Mouse (Mus musculus) liver, embryonic 11.5 days (tissue): Measurements from ENCODE around the gene Aup1. TPM values are rescaled to one million over a fixed set of nuclear protein-coding genes. Genes with fewer than 3 reads are reported as not detected.

Source experiments
- ATAC-seq: fragments of 200-750 bp; cut with Nextera tagmentation; replicated peaks from 2 replicates; pipeline ENCODE4 v1.8.0; 2017; ENCODE audit warnings: moderate number of reproducible peaks, mild to moderate bottlenecking, moderate TSS enrichment, moderate library complexity; ENCODE audit not compliant: low FRiP score
- DNase-seq: peaks from one replicate; pipeline ENCODE4 v3.0.0-alpha.2; 2017; ENCODE audit warnings: low spot score
- H3K27ac ChIP-seq: fragments of 300-500 bp; sonication (generic); 2 replicates; pipeline ENCODE4 v1.5.1; 2014; ENCODE audit warnings: mild to moderate bottlenecking, low read depth, low read length, control low read depth
- H3K27me3 ChIP-seq: fragments of 300-500 bp; sonication (generic); replicated peaks from 2 replicates; pipeline ENCODE4 v1.6.1; 2014; ENCODE audit warnings: low read length, mixed read lengths; ENCODE audit not compliant: control insufficient read depth, insufficient read depth
- H3K36me3 ChIP-seq: fragments of 300-500 bp; sonication (generic); 2 replicates; pipeline ENCODE4 v1.6.1; 2014; ENCODE audit warnings: mild to moderate bottlenecking, low read length, moderate library complexity, mixed read lengths; ENCODE audit not compliant: control insufficient read depth, insufficient read depth
- H3K4me1 ChIP-seq: fragments of 300-500 bp; sonication (generic); replicated peaks from 2 replicates; pipeline ENCODE4 v1.6.1; 2014; ENCODE audit warnings: low read length, mixed read lengths; ENCODE audit not compliant: control insufficient read depth, insufficient read depth
- H3K4me2 ChIP-seq: fragments of 300-500 bp; sonication (generic); 2 replicates; pipeline ENCODE4 v1.6.1; 2014; ENCODE audit warnings: mild to moderate bottlenecking, control low read depth, moderate library complexity
- H3K4me3 ChIP-seq: fragments of 300-500 bp; sonication (generic); 2 replicates; pipeline ENCODE4 v1.5.1; 2014; ENCODE audit warnings: low read depth, low read length, control low read depth
- H3K9ac ChIP-seq: fragments of 300-500 bp; sonication (generic); 2 replicates; pipeline ENCODE4 v1.6.1; 2014; ENCODE audit warnings: low read depth, low read length, control low read depth
- H3K9me3 ChIP-seq: fragments of 300-500 bp; sonication (generic); 2 replicates; pipeline ENCODE4 v1.6.1; 2016; ENCODE audit warnings: low read length, inconsistent platforms, mixed read lengths; ENCODE audit not compliant: control insufficient read depth
- WGBS: fragments of 180-500 bp; shearing (Covaris S2); extraction: QIAGEN DNeasy Blood & Tissue Kit; methylation state at CpG from one replicate; pipeline ENCODE4 v1.1.7; 2014; 5-methylcytosine and 5-hydroxymethylcytosine counted together
- polyA plus RNA-seq: library from polyadenylated mRNA; unstranded; fragments of >200 nt; fragmentation: Nextera tagmentation; extraction: Ambion mirVana; gene quantifications from 2 replicates; pipeline ENCODE4 v1.2.1, GENCODE M21; 2014

Aup1 gene
- polyA plus RNA-seq, 1 experiment from 2014 or later, result 230 TPM

DNA sequence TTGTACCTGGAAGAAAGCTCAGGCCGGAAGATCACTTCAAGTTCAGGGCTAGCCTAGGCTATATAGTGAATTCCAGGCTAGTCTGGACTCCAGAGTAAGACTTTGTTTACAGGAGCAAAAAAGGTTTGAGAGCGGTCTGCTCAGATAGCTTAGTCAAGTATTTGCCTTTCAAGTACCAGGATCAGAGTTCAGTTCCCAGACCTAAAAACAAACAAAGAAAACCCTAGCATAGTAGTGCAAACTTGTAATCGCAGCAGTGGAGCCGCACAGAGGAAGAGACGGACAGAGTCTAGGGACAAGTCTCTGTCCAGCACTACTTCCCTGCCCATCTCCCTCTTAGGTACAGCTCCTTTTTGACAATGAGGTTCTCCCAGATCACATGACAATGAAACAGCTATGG, 25.9 kb downstream of the Aup1 start:
- 88% methylated on average over 5 of the region's 5 CpGs for WGBS
- H3K9me3 ChIP-seq, result no peaks in the 10 kb centered on the region
- no peak overlapping the region for H3K27ac ChIP-seq
- ATAC-seq (no peak), DNase-seq (no peak)
- H3K9ac ChIP-seq, result no peak overlapping the region
- no peak overlapping the region for H3K4me3 ChIP-seq
- H3K4me1 ChIP-seq, result peaks cover 5% of the 10 kb centered on the region
- no peak overlapping the region for H3K4me2 ChIP-seq
- peaks cover 12% of the 10 kb centered on the region; the same call in 1 of the 2 replicates for H3K36me3 ChIP-seq
- H3K27me3 ChIP-seq, result peaks cover 42% of the 10 kb centered on the region

DNA sequence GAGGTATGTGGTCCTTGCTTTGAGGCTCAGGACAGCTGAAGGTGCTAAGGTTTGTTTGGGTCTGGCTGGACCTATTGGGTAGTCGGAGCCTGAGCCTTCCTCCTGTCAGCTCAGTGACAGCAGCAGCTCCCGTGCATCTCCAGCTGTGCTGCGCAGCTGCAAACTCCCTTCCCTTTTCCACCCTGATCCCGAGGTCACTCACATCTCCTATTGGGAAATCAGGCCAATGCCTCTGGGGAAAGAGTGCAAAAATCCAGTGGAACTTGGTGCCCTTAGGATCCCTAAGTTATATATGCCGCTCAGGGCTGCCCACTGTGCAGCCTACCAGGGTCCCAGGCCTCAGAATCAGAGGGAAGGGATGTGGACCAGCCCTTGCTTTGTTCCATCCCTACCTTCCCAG, 29.2 kb downstream of the Aup1 start:
- Histone ChIP-seq H3K9ac (no peak overlapping the region), H3K9me3 (no peaks in the 10 kb centered on the region), H3K36me3 (peaks cover 12% of the 10 kb centered on the region; the same call in 1 of the 2 replicates), H3K4me3 (no peak overlapping the region), H3K27ac (no peak overlapping the region), H3K4me2 (no peak overlapping the region), H3K4me1 (peaks cover 11% of the 10 kb centered on the region), H3K27me3 (peaks cover 64% of the 10 kb centered on the region)
- 19% methylated on average over 5 of the region's 5 CpGs for WGBS
- DNase-seq (no peak), ATAC-seq (no peak)

DNA sequence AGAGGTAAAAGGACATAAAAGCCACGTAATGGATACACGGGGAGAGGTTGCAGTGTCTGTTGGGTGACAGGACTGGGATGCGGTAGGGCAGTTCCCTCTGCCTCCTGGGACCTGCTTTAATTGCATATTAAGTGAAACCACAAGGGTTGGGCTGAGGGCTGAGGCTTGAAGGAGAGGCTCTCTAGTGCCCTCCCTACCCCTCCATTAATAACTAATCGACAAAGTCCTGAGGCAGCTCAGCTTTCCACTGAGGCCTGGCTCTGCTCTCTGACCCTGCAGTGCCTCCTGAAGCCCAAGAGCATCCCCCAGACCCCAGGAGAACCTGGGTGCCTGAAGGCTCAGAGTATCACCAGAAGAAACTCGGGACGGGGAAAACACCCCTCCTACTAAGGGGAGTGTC, 30.2 kb downstream of the Aup1 start:
- Histone ChIP-seq H3K36me3 (peaks cover 12% of the 10 kb centered on the region; the same call in 1 of the 2 replicates), H3K4me2 (no peak overlapping the region), H3K4me1 (peaks cover 6% of the 10 kb centered on the region; the same call in 1 of the 2 replicates), H3K9ac (no peak overlapping the region), H3K27ac (no peak overlapping the region), H3K27me3 (peaks cover 72% of the 10 kb centered on the region), H3K4me3 (no peak overlapping the region), H3K9me3 (no peaks in the 10 kb centered on the region)
- no peak for ATAC-seq
- WGBS, result 20% methylated on average over 6 of the region's 6 CpGs
- DNase-seq, result no peak

DNA sequence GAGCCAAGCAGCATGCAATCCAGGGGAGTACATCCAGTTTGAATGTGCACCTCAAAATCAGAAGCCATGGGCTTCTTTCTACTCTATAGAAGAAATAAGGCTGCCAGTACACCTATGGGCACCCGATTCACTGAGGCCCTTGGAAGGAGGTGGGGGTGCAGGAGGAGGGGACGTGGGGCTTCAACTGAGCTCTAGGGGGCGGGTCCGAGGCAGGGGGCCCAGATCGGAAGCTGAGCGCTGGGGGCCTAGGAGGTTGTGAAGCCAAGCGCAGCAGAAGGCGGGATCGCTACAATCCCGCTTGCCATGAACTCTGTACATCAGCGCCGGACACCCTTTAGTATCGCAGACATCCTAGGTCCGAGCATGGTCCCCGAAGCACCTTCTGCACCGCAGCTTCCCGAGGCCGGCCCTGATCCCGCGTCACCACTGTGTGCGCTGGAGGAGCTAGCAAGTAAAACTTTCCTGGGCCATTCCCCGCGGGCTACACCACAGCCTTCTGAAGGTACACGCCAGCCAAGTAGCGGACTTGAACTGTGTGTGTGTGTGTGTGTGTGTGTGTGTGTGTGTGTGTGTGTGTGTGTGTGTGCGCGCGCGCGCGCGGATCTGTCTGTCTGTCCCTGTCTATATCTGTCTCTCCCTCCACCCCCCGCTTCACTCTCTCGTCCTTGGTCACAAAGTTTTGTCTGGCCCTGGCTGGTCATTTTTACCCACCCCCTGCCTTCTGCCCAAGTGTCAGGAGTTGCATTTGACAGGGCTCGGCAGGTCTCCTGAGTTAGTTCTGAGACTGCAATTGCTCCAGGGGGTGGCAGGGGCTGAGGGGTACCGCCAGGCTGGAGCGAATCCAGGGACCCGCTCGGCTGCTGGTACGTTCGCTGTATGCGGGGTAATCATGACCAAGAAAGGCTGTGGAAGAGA, 32.1 kb downstream of the Aup1 start, which contains the start of gene Lbx2:
TSS of gene Lbx2 (plus strand) at position 247 of the 915 bp plus-strand sequence.
- H3K4me3 ChIP-seq, result peak within 1 kb of the TSS; percentile 30
- DNase-seq (no peak), ATAC-seq (no peak)
- H3K27me3 ChIP-seq, result peaks cover 85% of the 10 kb centered on the region
- H3K27ac ChIP-seq, result no peak within 1 kb of the TSS
- peaks cover 7% of the 10 kb centered on the region; the same call in 1 of the 2 replicates for H3K36me3 ChIP-seq
- no peak within 1 kb of the TSS for H3K9ac ChIP-seq
- peak within 1 kb of the TSS; percentile 55 for H3K4me2 ChIP-seq
- peaks cover 6% of the 10 kb centered on the region; the same call in 1 of the 2 replicates for H3K4me1 ChIP-seq
- WGBS, result 4% methylated on average over 41 of the region's 42 CpGs
- H3K9me3 ChIP-seq, result no peaks in the 10 kb centered on the region

DNA sequence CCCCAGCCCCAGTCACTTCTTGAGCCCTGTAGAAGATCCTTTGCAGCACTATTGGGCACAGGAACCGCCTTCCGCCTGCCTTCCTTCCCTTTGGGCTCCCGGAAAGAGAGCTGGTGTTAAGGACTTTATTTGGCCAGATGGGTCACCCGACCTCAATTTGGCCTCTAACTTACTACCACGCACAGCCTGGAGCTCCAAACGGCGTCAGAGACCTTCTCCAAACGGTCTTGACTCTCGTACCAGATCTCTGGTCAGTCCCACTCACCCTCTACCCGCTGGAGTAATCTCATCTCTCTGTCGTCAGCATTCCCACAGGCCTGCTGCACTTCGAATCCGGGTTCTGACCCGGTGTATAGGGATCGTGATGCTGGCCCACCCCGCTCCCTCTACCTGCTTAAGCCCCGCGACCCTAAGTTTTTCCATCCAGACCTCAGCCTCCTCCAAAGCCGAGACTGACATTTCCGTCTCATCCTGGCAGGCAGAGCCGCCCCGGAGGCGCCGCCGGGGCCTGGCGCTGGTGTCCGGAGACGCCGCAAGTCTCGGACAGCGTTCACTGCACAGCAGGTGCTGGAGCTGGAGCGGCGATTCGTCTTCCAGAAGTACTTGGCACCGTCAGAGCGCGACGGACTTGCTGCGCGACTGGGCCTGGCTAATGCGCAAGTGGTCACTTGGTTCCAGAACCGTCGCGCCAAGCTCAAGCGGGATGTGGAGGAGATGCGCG, 33.0 kb downstream of the Aup1 start:
- no peak for DNase-seq
- WGBS, result 3% methylated on average over 47 of the region's 47 CpGs

DNA sequence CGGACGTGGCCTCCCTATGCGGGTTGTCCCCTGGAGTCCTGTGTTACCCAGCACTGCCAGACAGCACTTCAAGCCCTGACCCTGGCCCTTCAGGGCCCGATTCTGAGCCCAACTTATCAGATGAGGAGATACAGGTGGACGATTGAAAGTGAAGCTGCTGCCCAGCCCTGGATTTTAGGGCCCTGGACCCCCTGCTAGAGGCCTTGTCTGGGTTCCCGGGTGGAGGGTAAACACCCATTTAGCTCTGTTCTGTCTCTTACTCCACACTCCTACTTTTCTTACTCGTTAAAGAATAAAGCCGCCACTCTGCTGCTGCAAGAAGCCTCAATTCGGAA, 33.6 kb downstream of the Aup1 start:
- H3K4me3 ChIP-seq, result peak overlapping the region; percentile 30
- H3K36me3 ChIP-seq, result no peaks in the 10 kb centered on the region
- H3K27ac ChIP-seq, result no peak overlapping the region
- ATAC-seq (no peak), DNase-seq (no peak)
- WGBS, result 13% methylated on average over 9 of the region's 9 CpGs
- peaks cover 6% of the 10 kb centered on the region; the same call in 1 of the 2 replicates for H3K4me1 ChIP-seq
- H3K27me3 ChIP-seq, result peaks cover 77% of the 10 kb centered on the region
- no peak overlapping the region for H3K9ac ChIP-seq
- H3K4me2 ChIP-seq, result peak overlapping the region; percentile 54
- no peaks in the 10 kb centered on the region for H3K9me3 ChIP-seq

More for the DNA sequence above, 33.0 kb downstream of the Aup1 start:
- peak overlapping the region; percentile 54 for H3K4me2 ChIP-seq
- peak overlapping the region; percentile 30 for H3K4me3 ChIP-seq
- no peak overlapping the region for H3K9ac ChIP-seq
- H3K27ac ChIP-seq, result no peak overlapping the region
- ATAC-seq, result no peak
- H3K27me3 ChIP-seq, result peaks cover 83% of the 10 kb centered on the region
- peaks cover 6% of the 10 kb centered on the region; the same call in 1 of the 2 replicates for H3K4me1 ChIP-seq
- H3K36me3 ChIP-seq, result peaks cover 2% of the 10 kb centered on the region; the same call in 1 of the 2 replicates
- H3K9me3 ChIP-seq, result no peaks in the 10 kb centered on the region

DNA sequence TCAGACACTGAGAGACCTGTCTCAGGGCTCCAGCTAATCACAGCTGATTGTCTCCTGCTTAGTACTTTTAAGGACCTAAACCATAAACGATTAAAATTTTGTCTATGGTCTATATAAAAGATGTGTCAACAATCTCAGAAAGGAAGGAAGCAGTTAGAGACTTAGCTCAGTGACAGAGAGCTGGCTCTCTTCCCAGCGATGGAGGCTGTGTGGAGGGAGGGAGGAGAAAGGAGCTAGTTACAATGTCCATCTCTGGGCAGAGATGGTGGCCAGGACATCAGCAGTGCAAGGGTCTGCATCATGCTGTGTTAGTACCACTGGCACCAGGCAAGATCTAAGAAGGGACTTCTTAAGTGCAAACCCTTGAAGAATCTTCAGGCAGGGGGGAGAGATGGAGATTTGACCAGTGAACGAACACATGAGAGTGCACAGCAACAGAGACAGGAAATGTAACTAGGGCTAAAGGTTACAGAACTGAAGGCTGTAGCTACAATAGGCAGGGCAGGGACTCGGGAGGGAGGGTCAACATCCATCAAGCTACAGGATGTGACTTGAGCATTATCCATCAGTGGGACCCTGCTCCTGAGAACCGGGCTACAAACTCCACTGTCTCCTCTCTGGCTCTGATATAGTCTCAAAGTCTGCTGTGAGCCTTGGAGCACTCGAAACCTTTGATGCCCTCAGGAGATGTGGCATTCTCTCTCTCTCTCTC, 38.3 kb downstream of the Aup1 start:
- H3K27me3 ChIP-seq, result peaks cover 31% of the 10 kb centered on the region
- ATAC-seq (no peak), DNase-seq (no peak)
- no peak overlapping the region for H3K9ac ChIP-seq
- no peaks in the 10 kb centered on the region for H3K36me3 ChIP-seq
- WGBS, result 37% methylated on average over 6 of the region's 6 CpGs
- no peak overlapping the region for H3K4me3 ChIP-seq
- H3K9me3 ChIP-seq, result no peaks in the 10 kb centered on the region
- H3K4me2 ChIP-seq, result no peak overlapping the region
- no peaks in the 10 kb centered on the region for H3K4me1 ChIP-seq
- no peak overlapping the region for H3K27ac ChIP-seq

DNA sequence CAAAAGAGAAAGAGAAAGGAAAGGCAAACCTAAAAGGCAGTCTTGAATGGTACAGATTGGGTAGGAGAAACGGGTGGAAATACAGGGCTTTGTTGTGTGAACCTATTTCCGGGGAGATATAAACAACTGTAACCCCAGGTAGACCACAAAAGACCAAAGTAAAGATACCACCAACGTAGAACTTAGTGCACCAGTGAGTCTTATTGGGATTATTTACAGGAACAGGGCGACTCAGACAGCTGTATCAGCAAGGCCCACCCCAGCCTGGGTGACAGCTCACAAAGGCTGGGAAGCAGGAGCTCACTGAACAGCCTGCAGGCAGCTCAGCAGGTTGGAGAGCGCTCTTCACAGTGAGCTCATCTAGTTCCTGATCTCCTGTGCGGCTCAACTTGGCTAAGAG, 41.6 kb downstream of the Aup1 start:
- Histone ChIP-seq H3K9me3 (no peaks in the 10 kb centered on the region), H3K4me1 (peaks cover 3% of the 10 kb centered on the region; the same call in 1 of the 2 replicates), H3K27ac (no peak overlapping the region), H3K36me3 (no peaks in the 10 kb centered on the region), H3K4me2 (no peak overlapping the region), H3K9ac (no peak overlapping the region), H3K27me3 (no peaks in the 10 kb centered on the region; the same call in none of the 2 replicates), H3K4me3 (no peak overlapping the region)
- WGBS, result 30% methylated on average over 6 of the region's 6 CpGs
- ATAC-seq (no peak), DNase-seq (no peak)
